Mouse (Mus musculus) ES-Bruce4 (cell line): ENCODE measurements at regions not wholly inside any gene's neighbourhood (a gene's known extent, or its start where the extent isn't known, plus 50 kb on each side); places are given as distances from the start of the nearest gene placed in this dataset.

Experiments used
- CTCF ChIP-seq: IDR thresholded peaks from one replicate; pipeline ENCODE4 v1.8.1; 2011; ENCODE audit warnings: low read depth, low read length
- EP300 ChIP-seq: IDR thresholded peaks from 2 replicates; pipeline ENCODE4 v1.6.1; 2011; ENCODE audit warnings: low read depth, low read length; ENCODE audit not compliant: insufficient read depth

DNA sequence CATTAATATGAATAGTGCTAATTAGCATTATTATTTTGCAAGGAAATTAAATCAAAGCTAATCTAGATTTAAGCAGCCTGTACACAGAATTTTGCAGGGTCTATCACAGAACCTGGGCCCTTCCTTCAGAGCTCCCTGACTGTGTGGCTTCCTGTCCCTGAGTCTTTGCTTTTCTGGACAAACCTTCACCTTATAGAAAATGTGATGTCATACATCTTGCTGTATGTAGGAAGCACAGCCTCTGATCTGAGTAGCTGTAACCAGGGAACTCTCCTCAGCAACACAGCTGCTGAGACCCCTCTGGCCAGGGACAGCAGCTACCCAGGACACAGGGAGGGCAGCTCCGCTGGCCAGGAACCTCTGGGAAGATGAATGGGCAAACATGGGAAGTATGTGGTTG lies 51.7 kb upstream of the Camk1g start:
- TF ChIP-seq CTCF = no peak
- TF ChIP-seq EP300 = no peak
